In the genomic region with DNA sequence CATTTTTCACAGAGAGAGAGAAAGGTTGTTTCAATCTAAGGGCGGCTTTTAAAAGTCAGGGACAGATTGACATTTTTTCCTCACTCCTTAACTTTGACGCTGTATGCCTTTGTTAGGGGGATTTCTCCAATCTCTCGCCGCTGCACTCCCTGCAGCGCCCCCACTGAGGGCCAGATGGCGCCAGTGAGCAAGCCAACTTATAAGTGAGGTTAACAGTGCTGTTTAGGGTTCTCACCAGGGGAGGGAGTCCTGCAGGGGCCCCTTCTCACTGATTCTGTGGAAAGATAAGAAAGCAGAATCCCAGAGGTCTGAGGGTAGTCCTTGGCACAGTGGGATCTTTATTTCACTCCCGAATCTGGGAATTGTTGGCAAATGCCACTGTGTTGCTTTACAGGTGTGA, we compare ENCODE assay signal across 8 mouse cellular contexts.
DNase-seq lines count a peak whose midpoint lies in the region; ATAC-seq and TF ChIP-seq lines count a peak whose summit lies in the region.

No protein-coding gene starts in this region.

- TF ChIP-seq CTCF in CH12.LX (conservative IDR thresholded peaks at IDR 0.05 in 1 of 2, IDR thresholded peaks at IDR 0.05 in 1 of 2; ENCODE audit: low read depth in 2 of 2, low read length in 2 of 2) = peak; percentile 98 to 99
- peak; percentile 74 for TF ChIP-seq CTCF in liver, postnatal 0 days (IDR thresholded peaks at IDR 0.05; ENCODE audit: low read depth)

- H3K4me2 ChIP-seq in CH12.LX (ENCODE audit: insufficient read depth, low read depth, poor library complexity, severe bottlenecking) = no peak overlapping the region
- H3K4me2 ChIP-seq in liver, postnatal 0 days (ENCODE audit: low read depth, low read length) = no peak overlapping the region

- dilution Hi-C loops in CH12.LX (cut with MboI; ENCODE audit: extremely low pct_ligation_motif_present, extremely low pct_unique_long_range_greater_than_20kb, low sequenced_read_pairs) = no loop called here

- no peak overlapping the region for H3K9ac ChIP-seq in CH12.LX (ENCODE audit: insufficient read depth, low read depth)
- H3K9ac ChIP-seq in liver, postnatal 0 days (replicated peaks) = no peak overlapping the region

- TF ChIP-seq RAD21 in CH12.LX (IDR thresholded peaks at IDR 0.05; ENCODE audit: low read depth, low read length) = peak; percentile 81

- in situ Hi-C loops in CH12.LX (cut with MboI; ENCODE audit: low pct_ligation_motif_present, low pct_unique_long_range_greater_than_20kb, low sequenced_read_pairs) = no loop called here

- H3K9me3 ChIP-seq in CH12.LX (replicated peaks; ENCODE audit: low read length) = no peaks in the 10 kb centered on the region
- H3K9me3 ChIP-seq in liver, postnatal 0 days (ENCODE audit: low read length) = no peaks in the 10 kb centered on the region

- H3K27me3 ChIP-seq in CH12.LX (replicated peaks) = no peaks in the 10 kb centered on the region
- H3K27me3 ChIP-seq in liver, postnatal 0 days (ENCODE audit: insufficient read depth, low read length) = no peaks in the 10 kb centered on the region

- no peak overlapping the region for H3K27ac ChIP-seq in CH12.LX (ENCODE audit: insufficient read depth, low read depth)
- H3K27ac ChIP-seq in liver, postnatal 0 days (ENCODE audit: low read depth) = no peak overlapping the region

- H3K79me2 ChIP-seq in CH12.LX (replicated peaks; ENCODE audit: control insufficient read depth, extremely low read depth, insufficient read depth, poor library complexity, severe bottlenecking) = no peaks in the 10 kb centered on the region

- peaks cover 0 to 6% of the 10 kb centered on the region in 2 experiments; a peak in 1 of 4 replicates for H3K4me1 ChIP-seq in CH12.LX (ENCODE audit: control insufficient read depth in 1 of 2, insufficient read depth in 2 of 2)
- H3K4me1 ChIP-seq in liver, postnatal 0 days (ENCODE audit: insufficient read depth) = no peaks in the 10 kb centered on the region

- WGBS in liver, postnatal 0 days (ENCODE audit: insufficient replicate concordance) = 4% methylated on average over 7 of the region's 7 CpGs

- H3K4me3 ChIP-seq in CH12.LX (replicated peaks in 1 of 3; ENCODE audit: low read depth in 2 of 3, low read length in 2 of 3, poor library complexity in 1 of 3) = no peak overlapping the region
- no peak overlapping the region for H3K4me3 ChIP-seq in liver, postnatal 0 days (ENCODE audit: low read depth, low read length)

- no peaks in the 10 kb centered on the region for H3K36me3 ChIP-seq in CH12.LX (replicated peaks in 1 of 2; ENCODE audit: control insufficient read depth in 1 of 2, insufficient read depth in 1 of 2, low read length in 1 of 2)
- no peaks in the 10 kb centered on the region for H3K36me3 ChIP-seq in liver, postnatal 0 days (replicated peaks; ENCODE audit: insufficient read depth, low read length)

- no peak for ATAC-seq in liver, postnatal 0 days
- no peak for ATAC-seq in monocyte, adult 5-6 weeks (replicated peaks; ENCODE audit: insufficient number of reproducible peaks, low FRiP score, low TSS enrichment, poor library complexity, severe bottlenecking)

- DNase-seq in CH12.LX (ENCODE audit: extremely low read depth) (peak; percentile 81), ZHBTc4 (ENCODE audit: low read depth, low spot score) (peak; percentile 89)
- peak; percentile 62 to 65 for DNase-seq in cerebellum, postnatal 36 days
- peak; percentile 49 for DNase-seq in gastrocnemius, postnatal 10 days
- peak; percentile 47 to 48 for DNase-seq in kidney, postnatal 25 days
- peak; percentile 42 for DNase-seq in liver, postnatal 0 days
- DNase-seq in retina, adult 2 months (ENCODE audit: low read depth, low spot score) = peak; percentile 28

- no peak for TF ChIP-seq POLR2A in CH12.LX (IDR thresholded peaks at IDR 0.05; ENCODE audit: low read depth, low read length)

- no peak for TF ChIP-seq EP300 in CH12.LX (IDR thresholded peaks at IDR 0.05; ENCODE audit: low read length)
- TF ChIP-seq EP300 in liver, postnatal 0 days (IDR thresholded peaks at IDR 0.05; ENCODE audit: low read depth) = no peak

TF ChIP-seq in CH12.LX, 34 proteins besides CTCF, POLR2A, EP300 and RAD21:
- no peak for TF ChIP-seq MXI1 (IDR thresholded peaks at IDR 0.05; ENCODE audit: low read depth, low read length)
- peak; percentile 73; the same call in 1 of the 2 replicates for TF ChIP-seq NELFE (IDR thresholded peaks at IDR 0.05; ENCODE audit: low read depth, low read length)
- peak; percentile 84 for TF ChIP-seq ZC3H11A (IDR thresholded peaks at IDR 0.05; ENCODE audit: low read depth, low read length)
- no peak for TF ChIP-seq MEF2A (IDR thresholded peaks at IDR 0.05; ENCODE audit: borderline replicate concordance, low read depth, low read length)
- peak; percentile 98 for TF ChIP-seq SMC3 (IDR thresholded peaks at IDR 0.05; ENCODE audit: low read depth, low read length)
- 0 out of 2 replicates have a peak, but pooled peaks have one; percentile 21 for TF ChIP-seq TCF12 (IDR thresholded peaks at IDR 0.05; ENCODE audit: low read depth, low read length)
- TF ChIP-seq MAZ (IDR thresholded peaks at IDR 0.05; ENCODE audit: low read depth, low read length) = 0 out of 2 replicates have a peak, but pooled peaks have one; percentile 35
TF ChIP-seq in CH12.LX: peak in this region for 5.

Comparison
In these comparisons a context has a peak if more than half of its experiments do, and no peak if none do; other contexts are left out.
1. DNase-seq: peak in every context shown above with its lines; median percentile 89 in ZHBTc4; 81 in CH12.LX; 64 in cerebellum, postnatal 36 days; 49 in gastrocnemius, postnatal 10 days; 48 in kidney, postnatal 25 days; 42 in liver, postnatal 0 days; 28 in retina, adult 2 months.